In the genomic region with DNA sequence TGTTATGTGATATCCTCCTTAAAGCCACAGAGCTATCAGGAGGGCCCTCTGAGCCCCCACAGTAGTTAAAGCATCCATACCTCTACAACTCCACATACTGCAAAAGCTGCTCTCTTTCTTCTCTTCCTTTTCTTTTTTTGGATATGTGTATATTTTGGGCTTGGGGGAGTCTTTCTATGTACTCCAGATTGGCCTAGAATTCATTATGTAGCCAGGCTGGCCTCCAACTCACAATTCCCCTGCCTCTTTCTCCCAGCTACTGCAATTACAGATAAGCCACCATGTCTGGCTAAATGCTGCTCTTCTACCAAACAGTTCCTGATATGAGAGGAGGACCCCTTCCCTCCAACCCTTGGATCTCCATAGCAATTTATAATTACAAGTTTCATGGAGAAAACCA, we compare ENCODE assay signal across 21 mouse cellular contexts.
"Had no signal": no experiment of that assay in that cellular context is flagged by ENCODE, and none has a peak within 500 bp of the region (broad histone marks: within the 10 kb centered on the region; RNA-seq: fewer than 3 reads in every experiment).

No protein-coding gene starts in this region.

- DNase-seq: liver, postnatal 0 days; lung, adult 2 months; lung, postnatal 14 days; lung, postnatal 36 days; retina, postnatal 1 day; right cerebral cortex, adult 18-20 months; right cerebral cortex, postnatal 25 days; right cerebral cortex, postnatal 4 days; spleen, adult 18-20 months; thymus, adult 18-20 months; thymus, postnatal 14 days; thymus, postnatal 36 days had no signal

- H3K27ac ChIP-seq: lung, embryonic 15.5 days; macrophage; midbrain, embryonic 15.5 days; neural tube, embryonic 13.5 days; neural tube, embryonic 15.5 days had no signal

- H3K4me2 ChIP-seq: lung, embryonic 15.5 days; midbrain, embryonic 11.5 days; midbrain, embryonic 13.5 days; midbrain, embryonic 15.5 days; neural tube, embryonic 13.5 days; neural tube, embryonic 15.5 days had no signal

- H3K36me3 ChIP-seq: lung, embryonic 15.5 days; midbrain, embryonic 13.5 days; midbrain, embryonic 15.5 days; neural tube, embryonic 13.5 days; neural tube, embryonic 15.5 days had no signal

- H3K27me3 ChIP-seq: lung, embryonic 15.5 days; megakaryocyte, embryonic 14.5 days; midbrain, embryonic 13.5 days; midbrain, embryonic 15.5 days; neural tube, embryonic 13.5 days; neural tube, embryonic 15.5 days had no signal

- H3K4me3 ChIP-seq: lung, embryonic 15.5 days; megakaryocyte, embryonic 14.5 days; midbrain, embryonic 13.5 days; midbrain, embryonic 15.5 days; neural tube, embryonic 13.5 days; neural tube, embryonic 15.5 days had no signal

- H3K4me1 ChIP-seq: megakaryocyte, embryonic 14.5 days had no signal

- H3K9me3 ChIP-seq: lung, embryonic 15.5 days; midbrain, embryonic 13.5 days; midbrain, embryonic 15.5 days; neural tube, embryonic 13.5 days; neural tube, embryonic 15.5 days had no signal

- H3K9ac ChIP-seq: liver, postnatal 0 days; lung, embryonic 15.5 days; midbrain, embryonic 13.5 days; midbrain, embryonic 15.5 days; neural tube, embryonic 13.5 days; neural tube, embryonic 15.5 days had no signal

- ATAC-seq: liver, postnatal 0 days; lung, postnatal 0 days; midbrain, embryonic 13.5 days; midbrain, embryonic 15.5 days had no signal
